Mouse (Mus musculus): ENCODE measurements around the gene Meis1.

GRCm38 (mm10) chr11:18934921-18935320 is 83.9 kb downstream of the Meis1 start:
- TF ChIP-seq POLR2A (IDR thresholded peaks at IDR 0.05; ENCODE audit: borderline replicate concordance, control insufficient read depth, low read depth, low read length): no peak
- no peak for TF ChIP-seq CTCF (IDR thresholded peaks at IDR 0.05; ENCODE audit: control insufficient read depth, insufficient read depth, low read length)

Measured in bone marrow, adult 2 months (tissue).